Mouse (Mus musculus): Measurements from ENCODE around the gene Bcl2l11.

Bcl2l11 gene

DNA sequence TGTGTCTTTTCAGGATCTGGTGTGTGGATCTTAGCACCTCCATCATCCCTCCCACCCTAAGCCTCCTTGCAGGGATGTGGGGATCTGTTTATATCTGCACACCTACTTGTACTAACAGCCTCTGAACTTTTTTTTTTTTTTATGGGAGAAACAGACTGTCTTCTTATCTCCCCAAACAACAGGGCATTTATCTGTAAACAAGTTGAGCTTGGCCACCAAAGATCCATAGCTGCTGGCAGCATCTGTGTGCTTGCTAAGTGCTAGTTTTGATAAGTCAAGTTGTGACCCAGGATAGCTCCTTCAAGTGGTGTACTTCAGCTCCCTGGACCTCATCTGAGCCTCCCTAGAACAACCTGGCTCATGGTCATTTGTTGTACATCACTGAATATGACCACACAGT, 18.2 kb downstream of the Bcl2l11 start:
- DNase-seq, result no peak

- DNase-seq, result no peak
Measured at GRCm38 (mm10) chr2:128145433-128145832, 19.6 kb downstream of the Bcl2l11 start.

- DNase-seq, result no peak
Measured at GRCm38 (mm10) chr2:128149596-128149995, 23.8 kb downstream of the Bcl2l11 start.

DNA sequence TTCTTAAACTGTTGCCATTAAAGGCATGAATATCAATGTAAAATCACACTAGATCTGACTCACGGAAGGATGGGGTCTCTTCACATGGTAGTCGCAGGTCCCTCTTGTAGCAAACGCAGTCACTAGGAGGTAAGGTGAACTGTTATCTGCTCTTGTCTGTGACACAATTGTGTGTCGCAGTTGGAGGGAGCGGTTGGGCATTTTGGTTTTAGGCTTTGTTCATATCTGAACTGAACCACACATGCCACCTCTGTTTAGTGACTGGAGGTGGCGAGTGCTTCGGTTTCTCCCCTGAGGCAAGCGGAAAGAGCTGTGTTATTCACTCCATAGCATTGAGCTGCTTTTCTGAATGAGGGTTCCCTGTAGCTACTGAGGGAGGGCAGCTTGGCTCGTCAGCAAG, 26.4 kb downstream of the Bcl2l11 start:
- no peak for DNase-seq

DNA sequence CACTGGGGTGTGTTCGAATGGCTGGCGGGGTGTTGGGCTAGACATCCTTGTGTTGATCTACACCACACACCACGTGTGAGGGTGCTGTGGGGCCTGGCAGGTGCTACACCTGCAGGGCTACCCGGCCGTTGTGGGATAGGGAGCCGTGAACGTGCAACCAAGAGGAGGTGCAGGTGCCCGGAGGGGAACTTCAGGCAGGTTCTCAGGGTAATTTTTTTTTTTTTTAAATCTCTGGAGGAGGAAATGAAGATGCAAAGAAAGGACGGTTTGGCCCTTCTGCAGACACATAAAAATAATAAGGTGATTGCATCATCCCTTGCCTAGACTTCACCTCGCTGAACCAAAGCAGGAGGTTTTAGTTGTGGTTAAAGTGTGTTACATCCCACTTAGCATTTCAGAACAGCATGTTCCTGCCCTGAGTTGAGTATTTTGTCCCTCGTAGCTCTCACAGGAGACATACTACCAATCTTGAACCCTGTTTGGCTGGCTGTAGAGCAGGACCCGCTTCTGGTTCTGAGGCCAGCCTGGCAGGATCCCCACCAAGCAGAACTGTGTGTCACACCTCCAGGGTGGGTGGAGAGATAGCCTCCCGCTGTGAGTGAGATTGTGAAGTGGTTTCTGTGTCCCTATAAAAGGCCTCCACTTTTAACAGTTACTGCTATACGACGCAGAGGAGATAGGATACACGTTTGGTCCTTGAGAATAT, 27.2 kb downstream of the Bcl2l11 start:
- no peak for DNase-seq

GRCm38 (mm10) chr2:128153551-128153910, 27.7 kb downstream of the Bcl2l11 start:
- DNase-seq, result no peak

- DNase-seq, result no peak
Measured at GRCm38 (mm10) chr2:128155412-128156066, 29.7 kb downstream of the Bcl2l11 start.

DNA sequence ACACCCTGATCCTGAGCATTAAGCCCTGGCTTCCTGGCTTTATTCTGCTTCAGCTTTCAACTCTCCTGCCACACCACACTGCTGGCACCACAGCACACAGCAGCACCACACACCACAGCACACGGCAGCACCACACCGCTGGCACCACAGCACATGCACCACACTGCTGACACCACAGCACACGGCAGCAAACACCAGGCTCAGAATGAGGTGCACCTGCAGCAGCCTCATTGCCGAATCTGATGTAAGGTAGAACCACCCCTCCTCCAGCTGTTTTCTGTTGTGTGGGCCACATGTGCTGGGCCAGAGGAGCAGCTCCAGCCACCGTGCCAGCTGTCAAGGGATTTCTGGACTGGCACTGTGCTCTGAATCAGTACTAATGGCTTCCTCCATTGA, 30.2 kb downstream of the Bcl2l11 start:
- no peak for DNase-seq

DNA sequence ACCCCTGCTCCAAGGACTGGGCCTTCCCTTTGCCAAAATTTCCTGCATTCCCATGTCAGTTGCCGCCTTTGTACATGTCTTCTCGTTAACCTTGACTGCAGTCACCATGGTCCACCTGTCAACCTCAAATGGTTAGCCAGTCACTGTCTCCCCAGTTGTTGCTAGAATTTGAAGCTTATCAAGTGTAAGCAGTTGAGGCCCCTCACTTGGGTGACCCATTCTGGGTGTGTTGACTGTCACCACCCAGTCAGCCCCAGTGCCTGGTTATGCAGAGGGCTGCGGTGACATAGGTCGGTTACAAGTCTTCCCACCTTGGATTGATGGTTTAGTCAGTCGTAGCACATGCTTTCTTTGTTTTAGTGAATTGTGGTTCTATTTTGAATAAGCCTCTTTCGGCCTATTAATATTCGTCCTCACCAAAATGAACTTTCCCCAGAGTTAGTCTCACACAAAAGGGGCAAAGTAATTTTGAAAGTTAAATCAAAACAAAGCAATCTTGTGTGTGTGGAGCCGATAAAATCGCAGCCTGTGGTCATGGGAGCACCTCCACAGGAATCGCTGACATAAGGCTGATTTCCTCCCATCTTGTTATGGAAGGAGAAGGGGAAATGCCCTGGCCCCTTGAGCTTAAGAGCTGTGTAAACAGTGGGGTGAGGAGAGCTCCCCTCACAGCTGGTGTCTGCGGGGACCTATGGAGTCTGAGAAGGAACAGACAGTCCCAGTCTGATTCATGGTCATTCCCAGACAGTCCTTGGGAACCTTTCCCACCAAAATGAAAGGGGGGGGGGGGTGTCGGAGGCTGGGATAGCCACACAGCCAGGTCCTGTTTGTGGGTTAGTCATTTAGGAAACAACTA, 30.9 kb downstream of the Bcl2l11 start:
- DNase-seq, result no peak

DNA sequence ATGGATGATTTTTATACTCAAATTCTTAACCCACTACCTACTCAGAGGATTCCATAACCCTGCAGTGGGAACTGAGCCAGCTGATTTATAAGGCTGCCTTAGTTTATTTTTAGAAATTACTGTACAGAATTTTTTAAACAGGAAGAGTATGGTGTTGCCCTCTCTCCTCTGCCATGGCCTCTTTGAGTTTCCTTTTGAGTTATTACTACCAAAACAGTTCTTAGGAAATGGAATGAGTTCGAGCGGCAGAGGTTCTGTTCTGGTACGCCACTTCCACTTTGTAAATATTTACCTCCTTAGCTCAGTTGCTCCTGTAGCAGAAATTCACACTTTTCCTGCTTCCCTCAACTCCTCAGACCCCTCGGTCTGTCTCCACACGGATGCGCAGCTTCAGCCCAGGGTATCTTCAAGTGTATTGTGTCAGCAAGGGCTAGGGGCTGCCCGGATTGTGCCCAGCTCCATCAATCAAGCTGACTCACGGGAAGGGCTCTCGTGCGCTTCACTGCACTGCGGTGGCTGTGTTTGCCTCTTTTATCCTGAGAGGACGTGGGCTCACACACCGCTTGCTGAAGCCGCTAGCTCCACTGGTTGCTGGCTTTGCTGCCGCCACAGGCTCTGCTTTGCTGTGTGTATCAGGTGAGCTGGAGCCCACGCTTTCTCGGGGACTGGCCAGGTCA, 33.0 kb downstream of the Bcl2l11 start:
- no peak for DNase-seq

GRCm38 (mm10) chr2:128159619-128160125, 33.8 kb downstream of the Bcl2l11 start:
- DNase-seq, result no peak

DNA sequence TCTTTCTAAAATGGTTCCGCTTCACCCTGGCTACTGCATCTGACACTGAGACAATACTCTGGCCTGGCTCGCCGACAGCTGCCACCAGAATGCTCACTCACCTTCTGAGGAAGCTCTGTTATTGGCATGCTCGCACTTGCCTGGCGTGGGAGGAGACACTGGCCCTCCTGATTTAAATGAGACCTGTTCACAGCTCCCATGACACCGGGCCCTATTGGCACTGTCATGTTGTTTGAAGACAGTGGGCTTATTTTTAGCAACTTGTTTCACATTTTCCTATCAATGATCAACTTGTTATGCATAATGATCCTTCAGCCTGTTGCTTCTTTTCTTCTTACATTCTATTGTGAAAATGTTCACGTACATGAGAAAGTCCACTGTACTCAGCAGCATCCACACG, 37.3 kb downstream of the Bcl2l11 start:
- no peak for DNase-seq

- no peak for DNase-seq
Measured at GRCm38 (mm10) chr2:128166623-128167423, 41.0 kb downstream of the Bcl2l11 start.

GRCm38 (mm10) chr2:128167930-128168329, 42.1 kb downstream of the Bcl2l11 start:
- DNase-seq, result no peak

DNA sequence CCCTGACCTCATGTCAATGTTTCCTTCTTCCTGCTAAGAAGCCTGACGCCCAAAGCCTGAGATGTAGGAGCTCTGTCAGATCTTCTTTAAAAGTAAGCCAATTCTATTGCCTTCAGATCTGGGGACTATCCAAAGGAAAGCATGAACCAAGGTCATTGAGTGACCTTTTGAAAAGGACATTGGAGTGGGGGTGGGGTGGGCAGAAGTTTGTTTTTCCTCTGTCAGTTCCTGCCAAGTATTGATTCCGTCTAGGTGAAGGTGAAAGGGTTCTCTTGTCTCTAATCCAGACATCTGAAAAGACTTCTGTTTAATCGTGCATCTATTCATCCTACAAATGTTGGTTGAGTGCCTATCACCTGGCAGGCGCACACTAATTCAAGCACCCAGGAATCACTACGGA, 43.6 kb downstream of the Bcl2l11 start:
- DNase-seq, result no peak

- no peak for DNase-seq
Measured at GRCm38 (mm10) chr2:128169972-128170371, 44.1 kb downstream of the Bcl2l11 start.

GRCm38 (mm10) chr2:128170614-128171013, 44.8 kb downstream of the Bcl2l11 start:
- DNase-seq, result no peak

DNA sequence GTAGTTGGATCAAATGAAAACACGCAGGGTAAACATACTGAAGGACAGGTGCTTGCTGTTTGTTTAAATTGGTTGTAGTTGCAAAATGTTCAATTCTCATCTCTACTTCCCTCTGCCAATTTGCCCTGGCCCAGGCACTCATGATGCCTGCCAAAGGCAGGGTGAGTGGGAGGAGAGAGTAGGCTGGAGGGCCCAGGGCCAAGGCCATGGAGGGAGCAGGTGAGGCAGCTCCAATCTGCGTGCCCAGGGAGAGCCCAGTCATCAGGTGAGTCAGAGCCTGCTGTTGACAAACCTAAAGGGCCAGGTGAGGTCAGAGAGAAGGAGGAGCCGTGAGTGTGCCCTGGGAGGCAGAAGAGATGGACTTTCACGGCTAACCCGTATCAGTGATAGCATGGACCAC, 46.4 kb downstream of the Bcl2l11 start:
- DNase-seq, result peak; percentile 76

DNA sequence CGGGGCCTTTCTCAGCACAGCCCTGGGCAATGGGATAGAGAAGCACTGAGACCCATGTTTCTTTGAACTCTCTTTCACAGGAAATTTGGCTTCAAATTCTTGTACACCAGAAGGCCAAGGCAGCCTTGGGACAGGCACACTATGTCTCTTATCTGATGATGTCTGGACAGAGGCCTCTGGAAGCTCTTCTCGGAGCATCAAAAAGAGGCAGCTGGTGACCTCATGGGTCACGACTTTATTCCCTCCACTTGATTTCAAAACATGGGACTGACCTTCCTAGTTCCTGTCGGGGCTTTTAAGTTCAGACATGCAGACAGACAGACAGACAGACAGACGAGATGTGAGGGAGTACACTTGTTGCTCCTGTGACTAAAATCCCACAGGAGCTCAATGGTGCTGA, 48.3 kb downstream of the Bcl2l11 start:
- DNase-seq, result no peak

- DNase-seq, result no peak
Measured at GRCm38 (mm10) chr2:128174604-128175342, 48.9 kb downstream of the Bcl2l11 start.

DNA sequence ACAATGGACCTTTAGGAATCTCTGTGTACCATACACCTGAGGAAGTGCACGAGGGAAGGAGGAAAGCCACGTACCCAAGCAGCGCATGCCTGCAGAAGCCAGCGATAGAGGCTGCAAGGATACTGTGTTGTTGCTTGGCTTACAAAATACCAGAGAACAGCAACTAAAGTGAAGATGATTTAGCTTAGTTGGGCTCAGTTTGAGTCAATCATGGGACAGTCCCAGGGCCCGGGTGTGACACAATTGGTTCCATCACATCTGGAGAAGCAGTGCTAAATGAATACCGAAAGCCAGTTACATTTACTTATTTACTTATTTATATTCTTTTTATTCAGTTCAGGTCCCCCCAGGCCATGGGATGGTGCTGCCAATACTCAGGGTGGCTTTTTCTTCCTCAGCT, 49.8 kb downstream of the Bcl2l11 start:
- DNase-seq, result no peak
